Mouse (Mus musculus): ENCODE measurements around the gene Sox5.

Sox5 gene

GRCm38 (mm10) chr6:144781431-144782030 lies at the start of gene Sox5:
Gene Sox5, minus strand, starts transcription at chr6:144781977.
- DNase-seq (ENCODE audit: low spot score) = peak; percentile 47

DNA sequence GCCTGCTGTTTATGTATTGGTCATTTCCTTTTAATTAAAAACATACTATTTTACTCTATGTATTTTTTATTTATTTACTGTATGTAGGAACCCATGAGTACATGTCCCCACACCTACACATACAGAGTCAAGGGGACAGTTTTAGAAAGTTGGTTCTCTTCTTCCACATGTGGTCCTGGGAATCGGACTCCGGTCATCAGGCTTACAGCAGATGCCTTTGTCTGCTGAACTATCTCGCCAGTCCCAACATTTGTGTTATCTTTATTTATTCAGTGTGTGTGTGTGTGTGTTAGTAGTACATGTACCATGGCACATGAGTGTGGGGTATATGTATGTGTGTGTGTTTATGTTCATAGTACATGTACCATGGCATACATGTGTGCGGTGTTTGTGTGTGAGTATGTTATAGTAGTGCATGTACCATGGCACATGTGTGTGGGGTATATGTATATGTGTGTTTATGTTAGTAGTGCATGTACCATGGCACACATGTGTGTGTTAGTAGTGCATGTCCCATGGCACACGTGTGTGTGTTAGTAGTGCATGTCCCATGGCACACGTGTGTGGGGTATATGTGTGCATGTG lies 43.3 kb upstream of the Sox5 start:
- DNase-seq (ENCODE audit: low spot score) = no peak

DNA sequence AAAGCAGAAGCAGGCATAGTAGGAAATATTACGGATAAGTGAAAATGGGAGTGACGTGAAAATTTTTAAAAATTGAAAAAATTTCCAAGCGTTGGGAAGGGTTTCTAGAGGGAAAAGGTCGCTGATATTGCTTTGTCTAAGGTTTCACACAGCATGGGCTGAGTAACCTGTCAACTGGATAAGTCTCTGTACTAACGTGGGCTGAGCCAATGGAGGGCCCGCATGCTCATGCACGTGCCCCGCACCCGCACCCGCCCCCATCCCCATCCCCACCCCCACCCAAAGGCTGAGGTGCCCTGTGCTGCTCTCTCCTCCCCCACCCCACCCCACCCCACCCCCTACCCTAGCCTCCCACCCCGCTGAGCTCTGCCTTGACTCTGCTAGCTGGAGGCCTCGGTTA lies 42.4 kb upstream of the Sox5 start:
- no peak for DNase-seq (ENCODE audit: low spot score)

DNA sequence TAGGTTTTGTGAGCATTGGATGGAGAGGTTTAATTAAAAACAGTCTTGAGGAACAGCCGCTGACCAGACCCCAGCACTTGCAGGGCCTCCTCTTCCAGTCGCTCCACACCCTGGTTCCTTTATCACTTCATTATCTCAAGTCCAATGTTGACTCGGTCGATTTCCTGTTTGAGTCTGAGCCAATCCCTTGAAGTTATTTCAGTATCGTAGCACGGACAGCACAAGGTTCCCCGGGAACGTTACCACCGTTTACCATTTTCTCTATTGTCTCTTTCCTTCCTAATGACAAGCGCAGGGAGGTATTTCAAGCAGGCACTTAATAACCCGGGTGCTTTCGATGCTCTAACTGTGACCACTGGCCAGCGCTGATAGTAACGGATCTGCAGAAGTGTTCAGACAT lies 40.8 kb upstream of the Sox5 start:
- DNase-seq (ENCODE audit: low spot score) = no peak

GRCm38 (mm10) chr6:144821019-144821418 lies 39.2 kb upstream of the Sox5 start:
- DNase-seq (ENCODE audit: low spot score) = no peak

DNA sequence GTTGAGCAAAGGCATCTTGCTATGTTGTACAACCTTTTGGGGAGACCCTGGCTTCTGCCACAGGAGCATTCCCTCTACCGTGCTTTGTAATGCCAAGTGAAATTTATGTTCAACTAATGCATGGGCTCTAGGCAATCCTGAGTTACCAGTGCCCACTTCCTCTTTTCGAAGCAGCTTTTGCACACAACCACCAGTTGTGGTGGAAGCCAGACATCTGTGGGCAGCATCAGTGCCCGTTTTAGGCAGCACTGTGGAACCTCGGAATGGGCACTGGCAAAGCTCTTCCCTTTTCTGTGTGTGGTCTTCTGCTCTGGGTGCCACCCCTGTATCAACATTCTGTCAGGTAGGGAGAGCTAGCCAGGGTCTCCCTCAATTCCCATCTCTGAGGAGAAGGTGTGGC lies 36.2 kb upstream of the Sox5 start:
- DNase-seq (ENCODE audit: low spot score) = no peak

- no peak for DNase-seq (ENCODE audit: low spot score)
Observed at GRCm38 (mm10) chr6:144817329-144817932, 35.7 kb upstream of the Sox5 start.

GRCm38 (mm10) chr6:144815542-144815941 lies 33.8 kb upstream of the Sox5 start:
- no peak for DNase-seq (ENCODE audit: low spot score)

GRCm38 (mm10) chr6:144814931-144815364 lies 33.2 kb upstream of the Sox5 start:
- peak; percentile 11 for DNase-seq (ENCODE audit: low spot score)

DNA sequence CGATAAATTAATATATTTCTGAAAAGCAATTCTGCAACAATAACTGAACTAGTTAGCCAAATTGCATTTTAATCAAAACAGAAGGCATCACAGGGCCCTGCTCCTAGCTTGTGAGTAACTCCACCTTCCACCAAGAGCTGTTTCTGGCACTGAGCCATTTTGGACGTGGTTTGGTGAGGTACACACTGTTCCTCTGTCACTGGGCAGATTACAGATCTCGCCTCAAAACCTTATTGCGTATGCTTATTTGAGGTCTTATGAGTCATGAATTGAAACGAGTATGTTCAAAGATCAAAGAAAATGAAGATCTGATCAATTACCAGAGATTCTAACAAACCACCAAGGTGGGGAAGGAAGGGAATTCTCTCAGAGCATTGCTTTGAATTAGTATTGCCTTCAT lies 22.5 kb upstream of the Sox5 start:
- no peak for DNase-seq (ENCODE audit: low spot score)

DNA sequence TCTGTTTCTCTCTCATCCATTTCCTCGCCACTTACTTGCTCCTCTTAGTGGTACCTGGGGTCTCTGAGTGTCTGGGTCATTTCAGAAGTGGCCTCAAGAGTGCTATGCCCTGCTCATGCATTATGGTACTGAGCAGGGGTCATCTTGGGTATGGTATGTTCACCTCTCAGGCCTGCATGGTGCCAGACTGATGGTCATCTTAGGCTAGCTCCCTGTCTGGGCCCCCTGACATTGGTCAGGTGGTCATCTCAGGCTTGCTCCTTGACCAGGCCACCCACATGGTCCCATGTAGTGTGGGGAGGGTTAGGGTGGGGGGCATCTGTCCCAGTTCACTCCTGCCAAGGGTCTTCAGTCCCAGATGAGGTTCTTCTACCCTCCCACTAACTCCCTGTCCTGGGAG lies 21.3 kb upstream of the Sox5 start:
- DNase-seq (ENCODE audit: low spot score) = no peak

DNA sequence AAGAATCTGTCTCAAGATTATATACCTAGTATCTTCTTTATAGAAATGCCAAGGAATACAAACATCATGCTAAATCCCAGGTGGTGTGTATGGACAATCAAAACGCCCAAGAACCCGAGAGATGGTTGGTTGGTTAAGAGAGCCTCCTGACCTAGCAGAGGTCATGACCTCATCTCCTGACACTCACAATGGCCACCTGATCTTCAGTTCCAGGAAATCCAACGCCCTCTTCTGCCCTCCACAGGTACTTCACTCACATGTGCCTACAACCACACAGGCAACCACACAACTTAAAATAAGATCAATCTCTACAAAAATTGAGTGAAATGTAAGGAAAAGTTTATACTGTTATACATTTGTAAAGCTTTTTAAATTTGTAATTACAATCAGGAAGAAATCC lies 12.6 kb upstream of the Sox5 start:
- no peak for DNase-seq (ENCODE audit: low spot score)

- no peak for DNase-seq (ENCODE audit: low spot score)
Observed at GRCm38 (mm10) chr6:144792871-144793270, 11.1 kb upstream of the Sox5 start.

DNA sequence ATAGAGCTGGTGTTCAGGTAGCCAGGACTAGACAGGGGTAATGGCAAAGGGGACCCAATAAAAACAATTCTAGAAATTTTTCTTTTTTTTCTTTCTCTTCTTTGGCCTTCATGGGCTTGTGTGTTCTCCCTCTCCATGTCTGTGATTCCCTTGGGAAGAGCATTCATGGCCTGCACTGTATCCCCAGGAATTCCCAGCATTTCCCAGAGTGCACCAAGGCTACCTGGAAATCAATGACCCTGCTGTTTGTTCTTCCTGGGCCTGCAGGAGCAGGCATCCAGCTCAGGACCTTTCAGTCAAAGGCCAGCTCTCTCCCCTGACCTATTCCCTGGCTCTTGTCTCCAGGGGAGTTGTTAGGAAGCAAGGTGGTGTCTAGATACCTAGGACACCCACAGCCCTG lies 1.5 kb upstream of the Sox5 start:
- DNase-seq (ENCODE audit: low spot score) = no peak

DNA sequence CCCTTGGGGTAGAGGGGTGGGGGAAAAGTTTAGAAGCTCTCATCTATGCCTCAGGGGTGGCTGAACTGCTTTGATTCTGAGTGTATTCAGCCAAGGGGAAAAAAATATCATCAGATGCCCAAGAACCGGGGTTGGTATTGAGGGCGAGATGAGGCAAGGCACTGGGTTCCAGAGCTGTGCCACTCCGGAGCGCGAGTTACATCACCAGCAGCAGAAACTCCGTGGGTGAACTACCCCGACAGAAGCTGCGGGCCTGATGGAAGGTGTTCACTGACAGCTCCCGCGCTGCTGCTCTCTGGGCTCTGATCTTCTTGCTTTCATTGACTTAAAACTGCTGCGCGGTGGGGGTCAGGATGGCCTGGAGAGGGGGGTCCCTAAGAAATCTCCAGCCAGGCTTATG lies 1.1 kb upstream of the Sox5 start:
- no peak for DNase-seq (ENCODE audit: low spot score)

DNA sequence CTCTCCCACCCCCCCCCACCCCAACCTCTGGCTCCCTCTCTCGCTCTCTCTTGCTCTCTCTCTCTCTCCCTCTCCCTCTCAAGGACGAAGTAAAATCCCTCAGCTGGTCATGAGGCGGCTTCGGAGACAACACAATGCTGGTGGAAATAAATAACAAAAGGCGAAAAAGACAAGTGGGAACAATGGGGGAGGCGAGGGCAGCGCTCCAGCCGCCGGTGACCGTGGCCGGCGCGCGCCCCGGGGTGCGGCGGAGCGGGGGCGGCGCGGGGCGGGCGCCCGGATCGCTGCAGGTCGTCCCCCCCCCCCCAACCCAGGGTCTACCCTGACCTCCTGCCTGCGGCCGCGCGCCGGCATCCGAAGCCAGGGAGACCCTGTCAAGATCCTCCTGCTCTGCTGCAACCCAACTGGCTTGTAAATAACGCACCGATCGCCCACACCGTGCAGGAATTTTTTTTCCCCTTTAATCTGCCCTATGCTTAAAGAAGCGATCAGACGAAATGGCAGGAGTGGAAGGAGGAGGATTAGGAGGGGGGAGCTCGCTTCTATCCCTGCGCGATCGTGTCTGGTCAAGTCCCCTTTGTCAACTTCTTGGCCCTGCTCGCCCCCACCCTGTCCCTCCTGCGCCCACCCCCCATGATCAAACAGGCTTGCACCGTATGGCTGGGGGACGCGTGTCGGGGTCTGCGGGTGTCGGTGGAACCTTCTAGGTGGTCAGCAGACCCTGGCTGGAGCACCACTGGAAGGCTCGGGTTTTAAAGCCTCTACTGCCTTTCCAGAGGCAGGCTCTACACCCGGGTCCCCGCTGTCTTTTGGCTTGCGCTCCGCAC lies 467 bp upstream of the Sox5 start:
- no peak for DNase-seq (ENCODE audit: low spot score)

DNA sequence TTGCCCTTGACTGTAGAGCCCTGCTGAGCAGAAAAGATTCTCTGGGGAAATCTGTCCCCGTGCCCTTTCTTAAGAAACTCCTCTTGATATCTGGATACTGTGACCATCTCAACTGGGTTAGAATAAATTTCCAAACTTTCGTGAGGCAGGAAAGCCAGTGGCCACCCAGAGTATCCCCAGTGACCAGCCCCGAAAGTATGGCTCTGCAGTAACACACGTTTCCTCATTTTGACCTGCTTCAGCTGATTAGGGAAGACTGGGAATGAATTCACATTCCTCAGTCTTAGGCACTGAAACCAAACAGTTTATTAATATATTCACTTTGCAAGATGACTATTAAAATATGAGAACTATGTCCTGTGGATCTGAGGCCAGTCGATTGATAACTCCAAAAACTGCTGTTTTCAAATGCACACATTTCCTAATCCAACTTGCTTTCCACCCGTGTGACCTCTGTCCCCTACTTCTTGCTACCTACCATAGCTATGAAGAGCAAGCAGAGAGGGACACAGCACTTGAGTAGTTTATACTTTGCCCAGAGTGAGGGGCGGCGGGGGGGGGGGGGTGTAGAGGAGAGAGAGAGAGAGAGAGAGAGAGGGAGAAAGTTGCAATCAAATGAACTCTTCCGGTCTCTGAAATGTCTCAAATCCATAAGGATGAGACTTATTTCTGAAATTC lies 1.0 kb downstream of the Sox5 start:
- no peak for DNase-seq (ENCODE audit: low spot score)

- DNase-seq (ENCODE audit: low spot score) = no peak
Observed at GRCm38 (mm10) chr6:144779945-144780607, 1.7 kb downstream of the Sox5 start.

GRCm38 (mm10) chr6:144777356-144778035 lies 4.3 kb downstream of the Sox5 start:
- DNase-seq (ENCODE audit: low spot score) = no peak

GRCm38 (mm10) chr6:144773736-144774135 lies 8.0 kb downstream of the Sox5 start:
- DNase-seq (ENCODE audit: low spot score) = no peak

DNA sequence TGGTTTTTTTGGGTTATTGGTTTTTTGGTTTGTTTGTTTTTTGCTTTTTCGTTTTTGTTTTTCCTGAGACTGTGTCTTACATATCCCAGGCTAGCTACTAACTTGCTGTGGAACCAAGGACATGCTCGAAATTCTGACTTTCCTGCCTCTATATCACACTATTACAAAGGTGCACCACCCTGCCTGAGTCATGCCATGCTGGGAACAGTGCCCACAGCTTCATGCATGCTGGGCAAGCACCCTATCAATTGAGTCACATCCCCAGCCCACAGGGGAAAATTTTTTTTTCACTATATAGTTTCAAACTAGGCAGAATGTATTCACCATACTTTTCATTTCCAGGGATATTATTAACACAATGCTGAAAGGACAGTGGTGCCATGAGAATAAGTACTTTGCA lies 8.8 kb downstream of the Sox5 start:
- DNase-seq (ENCODE audit: low spot score) = no peak
